8 mouse cellular contexts compared by ENCODE assay signal in the genomic region with DNA sequence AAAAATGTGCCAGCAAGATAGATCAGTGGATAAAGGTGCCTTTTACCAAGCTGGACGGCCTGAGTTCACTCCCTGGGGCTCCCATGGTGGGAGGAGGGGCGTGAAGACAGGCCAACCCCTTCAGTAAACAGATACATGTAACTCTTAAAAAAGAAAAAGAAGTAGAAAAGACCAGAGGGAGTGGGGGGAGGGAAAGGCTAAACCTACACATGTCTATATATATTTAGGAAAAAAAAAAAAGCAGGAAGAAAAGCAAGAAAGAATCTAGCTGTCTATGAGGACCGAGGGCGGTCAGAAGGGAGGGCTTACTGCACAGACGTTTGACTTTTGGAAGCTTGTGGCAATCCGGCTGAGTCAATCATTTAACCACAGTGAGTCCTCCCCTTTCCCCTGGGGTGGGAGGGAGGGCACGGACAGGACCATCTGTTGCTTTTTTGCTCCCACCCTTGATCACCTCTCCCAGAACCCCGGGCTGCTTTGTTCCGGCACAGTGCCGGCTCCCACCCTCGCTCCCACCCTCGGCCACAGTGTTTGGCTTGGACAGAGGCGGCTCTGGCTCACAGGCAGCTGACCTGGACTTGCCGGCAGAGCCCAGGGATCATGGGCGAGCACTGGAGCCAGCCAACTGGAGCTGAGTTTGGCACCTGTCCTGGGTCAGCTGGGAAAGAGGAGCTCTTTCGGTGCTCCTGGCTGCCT. TPM values are rescaled to one million over a fixed set of nuclear protein-coding genes. Genes with fewer than 3 reads are reported as not detected.
DNase-seq lines count a peak whose midpoint lies in the region; ATAC-seq and TF ChIP-seq lines count a peak whose summit lies in the region.

No protein-coding gene starts in this region.

- H3K9me3 ChIP-seq in hindbrain, embryonic 15.5 days = no peaks in the 10 kb centered on the region
- H3K9me3 ChIP-seq in limb, embryonic 14.5 days (ENCODE audit: control insufficient read depth, low read length) = no peaks in the 10 kb centered on the region
- H3K9me3 ChIP-seq in midbrain, embryonic 11.5 days (ENCODE audit: control insufficient read depth, low read length) = no peaks in the 10 kb centered on the region
- H3K9me3 ChIP-seq in stomach, embryonic 15.5 days = no peaks in the 10 kb centered on the region

- H3K27ac ChIP-seq in bone marrow, adult 2 months (ENCODE audit: control insufficient read depth, insufficient read depth, low read depth, low read length, poor library complexity) = peak overlapping the region; percentile 75
- peak overlapping the region; percentile 54 for H3K27ac ChIP-seq in hindbrain, embryonic 15.5 days (replicated peaks)
- H3K27ac ChIP-seq in limb, embryonic 14.5 days (replicated peaks; ENCODE audit: low read depth, low read length) = peak overlapping the region; percentile 40
- peak overlapping the region; percentile 40 for H3K27ac ChIP-seq in midbrain, embryonic 11.5 days (ENCODE audit: low read depth, low read length)
- peak overlapping the region; percentile 87 for H3K27ac ChIP-seq in stomach, embryonic 15.5 days

- H3K27me3 ChIP-seq in hindbrain, embryonic 15.5 days = no peaks in the 10 kb centered on the region
- H3K27me3 ChIP-seq in limb, embryonic 14.5 days (ENCODE audit: control insufficient read depth, insufficient read depth, low read length) = no peaks in the 10 kb centered on the region
- H3K27me3 ChIP-seq in midbrain, embryonic 11.5 days (ENCODE audit: control insufficient read depth, insufficient read depth, low read length) = no peaks in the 10 kb centered on the region
- no peaks in the 10 kb centered on the region for H3K27me3 ChIP-seq in stomach, embryonic 15.5 days (replicated peaks)

- H3K4me1 ChIP-seq in bone marrow, adult 2 months (ENCODE audit: control insufficient read depth, insufficient read depth, low read length) = peaks cover 3% of the 10 kb centered on the region; the same call in 1 of the 2 replicates
- peaks cover 55% of the 10 kb centered on the region for H3K4me1 ChIP-seq in hindbrain, embryonic 15.5 days (replicated peaks)
- H3K4me1 ChIP-seq in limb, embryonic 14.5 days (ENCODE audit: control insufficient read depth, insufficient read depth, low read length) = peaks cover 57% of the 10 kb centered on the region
- H3K4me1 ChIP-seq in midbrain, embryonic 11.5 days (ENCODE audit: control insufficient read depth, insufficient read depth, low read length) = peaks cover 16% of the 10 kb centered on the region
- H3K4me1 ChIP-seq in stomach, embryonic 15.5 days = peaks cover 45% of the 10 kb centered on the region

- peaks cover 5% of the 10 kb centered on the region; the same call in 1 of the 2 replicates for H3K36me3 ChIP-seq in hindbrain, embryonic 15.5 days
- peaks cover 16% of the 10 kb centered on the region for H3K36me3 ChIP-seq in limb, embryonic 14.5 days (ENCODE audit: control insufficient read depth, insufficient read depth, low read length)
- no peaks in the 10 kb centered on the region for H3K36me3 ChIP-seq in midbrain, embryonic 11.5 days (ENCODE audit: control insufficient read depth, insufficient read depth, low read length)
- peaks cover 6% of the 10 kb centered on the region; the same call in 1 of the 2 replicates for H3K36me3 ChIP-seq in stomach, embryonic 15.5 days

- WGBS in bone marrow, adult 2 months = 7% methylated on average over 16 of the region's 16 CpGs
- 6% methylated on average over 16 of the region's 16 CpGs for WGBS in hindbrain, embryonic 15.5 days
- WGBS in limb, embryonic 14.5 days = 13% methylated on average over 16 of the region's 16 CpGs
- WGBS in midbrain, embryonic 11.5 days = 24% methylated on average over 16 of the region's 16 CpGs
- WGBS in stomach, embryonic 15.5 days = 4% methylated on average over 16 of the region's 16 CpGs

- TF ChIP-seq CTCF in bone marrow, adult 2 months (IDR thresholded peaks at IDR 0.05; ENCODE audit: control insufficient read depth, insufficient read depth, low read length) = no peak

- peak; percentile 77 to 80 for DNase-seq in cerebellum, postnatal 36 days
- peak; percentile 91 for DNase-seq in gastrocnemius, postnatal 25 days
- DNase-seq in limb, embryonic 14.5 days (ENCODE audit: low spot score) = peak; percentile 61
- DNase-seq in midbrain, embryonic 11.5 days (ENCODE audit: low spot score, missing footprints) = peak; percentile 85
- no peak for DNase-seq in thymus, postnatal 36 days

- H3K9ac ChIP-seq in hindbrain, embryonic 15.5 days = no peak overlapping the region
- H3K9ac ChIP-seq in limb, embryonic 14.5 days (ENCODE audit: low read depth, low read length, severe bottlenecking) = no peak overlapping the region
- H3K9ac ChIP-seq in midbrain, embryonic 11.5 days (ENCODE audit: low read length) = peak overlapping the region; percentile 40
- H3K9ac ChIP-seq in stomach, embryonic 15.5 days = no peak overlapping the region

- H3K4me2 ChIP-seq in hindbrain, embryonic 15.5 days = peak overlapping the region; percentile 28
- peak overlapping the region; percentile 31 for H3K4me2 ChIP-seq in limb, embryonic 14.5 days (replicated peaks; ENCODE audit: low read depth, low read length, severe bottlenecking)
- H3K4me2 ChIP-seq in midbrain, embryonic 11.5 days = no peak overlapping the region
- H3K4me2 ChIP-seq in stomach, embryonic 15.5 days = peak overlapping the region; percentile 48

- peak overlapping the region; percentile 28 for H3K4me3 ChIP-seq in bone marrow, adult 2 months (replicated peaks; ENCODE audit: control insufficient read depth, low read depth, low read length)
- H3K4me3 ChIP-seq in hindbrain, embryonic 15.5 days = no peak overlapping the region
- H3K4me3 ChIP-seq in limb, embryonic 14.5 days (replicated peaks; ENCODE audit: low read length) = no peak overlapping the region
- H3K4me3 ChIP-seq in midbrain, embryonic 11.5 days (ENCODE audit: low read depth, low read length) = no peak overlapping the region
- peak overlapping the region; percentile 15 for H3K4me3 ChIP-seq in stomach, embryonic 15.5 days (replicated peaks)

- no peak for TF ChIP-seq POLR2A in bone marrow, adult 2 months (IDR thresholded peaks at IDR 0.05; ENCODE audit: borderline replicate concordance, control insufficient read depth, low read depth, low read length)
- TF ChIP-seq POLR2A in limb, embryonic 14.5 days (IDR thresholded peaks at IDR 0.05; ENCODE audit: borderline replicate concordance, extremely low read depth, insufficient read depth, insufficient read length) = no peak

- ATAC-seq in hindbrain, embryonic 15.5 days (ENCODE audit: low FRiP score, low read depth) = peak; percentile 62
- ATAC-seq in limb, embryonic 14.5 days (ENCODE audit: low FRiP score, low read depth) = peak; percentile 61
- peak; percentile 73; the same call in 1 of the 2 replicates for ATAC-seq in midbrain, embryonic 11.5 days (ENCODE audit: low FRiP score)
- ATAC-seq in stomach, embryonic 15.5 days (ENCODE audit: insufficient read depth, low FRiP score, low read depth) = peak; percentile 41; the same call in 1 of the 2 replicates

RNA-seq across cellular contexts. Expression of a gene that starts 27.7 kb away (rescaled TPM):
- 34.6 and 46.7 TPM in 2 replicates for polyA plus RNA-seq in bone marrow, adult 2 months (2011; ENCODE audit: insufficient read depth, insufficient read length, low replicate concordance, missing spikeins)
- 10 to 100 TPM; 44.3 to 48.3 TPM for total RNA-seq in gastrocnemius, postnatal 25 days (2021)
- 18.1 and 19.7 TPM in 2 replicates for polyA plus RNA-seq in hindbrain, embryonic 15.5 days (2015; fragmentation: Nextera tagmentation; extraction: Ambion mirVana)
- polyA plus RNA-seq in limb, embryonic 14.5 days (2012; rRNA removed) = 47.1 and 64.9 TPM in 2 replicates
- 24.3 and 25.2 TPM in 2 replicates for polyA plus RNA-seq in limb, embryonic 14.5 days (2014; fragmentation: Nextera tagmentation; extraction: Ambion mirVana)
- 8.6 and 10.8 TPM in 2 replicates for polyA plus RNA-seq in midbrain, embryonic 11.5 days (2014; fragmentation: Nextera tagmentation; extraction: Ambion mirVana)
- polyA plus RNA-seq in stomach, embryonic 15.5 days (2015; fragmentation: Nextera tagmentation; extraction: Ambion mirVana) = 25.5 and 25.7 TPM in 2 replicates

RNA-seq across cellular contexts. Expression of a gene that starts 28.1 kb away (rescaled TPM):
- 3.7 and 7.2 TPM in 2 replicates for polyA plus RNA-seq in bone marrow, adult 2 months (2011; ENCODE audit: insufficient read depth, insufficient read length, low replicate concordance, missing spikeins)
- under 1 TPM in 1 of 2 experiments, not detected in 1; 0.18 TPM for total RNA-seq in gastrocnemius, postnatal 25 days (2021)
- polyA plus RNA-seq in hindbrain, embryonic 15.5 days (2015; fragmentation: Nextera tagmentation; extraction: Ambion mirVana) = 1.6 and 2.3 TPM in 2 replicates
- polyA plus RNA-seq in limb, embryonic 14.5 days (2012; rRNA removed) = 0.90 and 1.4 TPM in 2 replicates
- polyA plus RNA-seq in limb, embryonic 14.5 days (2014; fragmentation: Nextera tagmentation; extraction: Ambion mirVana) = 0.12 and 0.43 TPM in 2 replicates
- 0.25 and 0.51 TPM in 2 replicates for polyA plus RNA-seq in midbrain, embryonic 11.5 days (2014; fragmentation: Nextera tagmentation; extraction: Ambion mirVana)
- 0.40 and 0.69 TPM in 2 replicates for polyA plus RNA-seq in stomach, embryonic 15.5 days (2015; fragmentation: Nextera tagmentation; extraction: Ambion mirVana)

RNA-seq across cellular contexts. Expression of a gene that starts 49.8 kb away (rescaled TPM):
- polyA plus RNA-seq in bone marrow, adult 2 months (2011; ENCODE audit: insufficient read depth, insufficient read length, low replicate concordance, missing spikeins) = 18.8 and 45.1 TPM in 2 replicates
- 10 to 100 TPM in 1 of 2 experiments, 1 to 10 TPM in 1; 9.4 to 11.7 TPM for total RNA-seq in gastrocnemius, postnatal 25 days (2021)
- polyA plus RNA-seq in hindbrain, embryonic 15.5 days (2015; fragmentation: Nextera tagmentation; extraction: Ambion mirVana) = 2.4 and 2.9 TPM in 2 replicates
- 13.2 and 15.4 TPM in 2 replicates for polyA plus RNA-seq in limb, embryonic 14.5 days (2012; rRNA removed)
- 3.7 and 5.6 TPM in 2 replicates for polyA plus RNA-seq in limb, embryonic 14.5 days (2014; fragmentation: Nextera tagmentation; extraction: Ambion mirVana)
- polyA plus RNA-seq in midbrain, embryonic 11.5 days (2014; fragmentation: Nextera tagmentation; extraction: Ambion mirVana) = 1.3 and 1.8 TPM in 2 replicates
- polyA plus RNA-seq in stomach, embryonic 15.5 days (2015; fragmentation: Nextera tagmentation; extraction: Ambion mirVana) = 6.2 and 8.3 TPM in 2 replicates

RNA-seq across cellular contexts. Expression of a gene that starts 51.6 kb away (rescaled TPM):
- 1.9 and 3.4 TPM in 2 replicates for polyA plus RNA-seq in bone marrow, adult 2 months (2011; ENCODE audit: insufficient read depth, insufficient read length, low replicate concordance, missing spikeins)
- total RNA-seq in gastrocnemius, postnatal 25 days (2021) = 1 to 10 TPM; 4.8 to 6.3 TPM
- polyA plus RNA-seq in hindbrain, embryonic 15.5 days (2015; fragmentation: Nextera tagmentation; extraction: Ambion mirVana) = 28.7 and 31.1 TPM in 2 replicates
- polyA plus RNA-seq in limb, embryonic 14.5 days (2012; rRNA removed) = 25.4 TPM in 2 replicates
- 10.2 and 11.6 TPM in 2 replicates for polyA plus RNA-seq in limb, embryonic 14.5 days (2014; fragmentation: Nextera tagmentation; extraction: Ambion mirVana)
- polyA plus RNA-seq in midbrain, embryonic 11.5 days (2014; fragmentation: Nextera tagmentation; extraction: Ambion mirVana) = 7.9 and 8.9 TPM in 2 replicates
- 10.4 and 11.4 TPM in 2 replicates for polyA plus RNA-seq in stomach, embryonic 15.5 days (2015; fragmentation: Nextera tagmentation; extraction: Ambion mirVana)

RNA-seq across cellular contexts. Expression of a gene that starts 51.8 kb away (rescaled TPM):
- polyA plus RNA-seq in bone marrow, adult 2 months (2011; ENCODE audit: insufficient read depth, insufficient read length, low replicate concordance, missing spikeins) = 17.2 and 32.0 TPM in 2 replicates
- 10 to 100 TPM; 15.7 to 17.1 TPM for total RNA-seq in gastrocnemius, postnatal 25 days (2021)
- 37.9 and 41.3 TPM in 2 replicates for polyA plus RNA-seq in hindbrain, embryonic 15.5 days (2015; fragmentation: Nextera tagmentation; extraction: Ambion mirVana)
- polyA plus RNA-seq in limb, embryonic 14.5 days (2012; rRNA removed) = 36.1 and 42.1 TPM in 2 replicates
- polyA plus RNA-seq in limb, embryonic 14.5 days (2014; fragmentation: Nextera tagmentation; extraction: Ambion mirVana) = 34.1 and 35.1 TPM in 2 replicates
- 26.4 and 32.2 TPM in 2 replicates for polyA plus RNA-seq in midbrain, embryonic 11.5 days (2014; fragmentation: Nextera tagmentation; extraction: Ambion mirVana)
- polyA plus RNA-seq in stomach, embryonic 15.5 days (2015; fragmentation: Nextera tagmentation; extraction: Ambion mirVana) = 41.8 and 44.9 TPM in 2 replicates

Comparison
In these comparisons a context has a peak if more than half of its experiments do, and no peak if none do; other contexts are left out.
1. H3K4me3 ChIP-seq: peak in bone marrow, adult 2 months (single experiment) and stomach, embryonic 15.5 days (single experiment); none in hindbrain, embryonic 15.5 days (single experiment), limb, embryonic 14.5 days (single experiment) and midbrain, embryonic 11.5 days (single experiment).
2. DNase-seq: peak in cerebellum, postnatal 36 days (2 of 2), gastrocnemius, postnatal 25 days (single experiment), limb, embryonic 14.5 days (single experiment) and midbrain, embryonic 11.5 days (single experiment); none in thymus, postnatal 36 days (0 of 2).
3. Peak in every context shown above with its lines, with median percentiles within 50 percentile points of each other: H3K27ac ChIP-seq and ATAC-seq.